Mouse (Mus musculus) hindbrain, embryonic 16.5 days (tissue): ENCODE measurements around the gene Sipa1l3. TPM values are rescaled to one million over a fixed set of nuclear protein-coding genes. Genes with fewer than 3 reads are reported as not detected.

ENCODE experiments used
- ATAC-seq: fragments of 200-750 bp; cut with Nextera tagmentation; 2 replicates; pipeline ENCODE4 v1.8.0; 2017; ENCODE audit warnings: moderate TSS enrichment, moderate library complexity
- H3K27ac ChIP-seq: fragments of 300-500 bp; sonication (generic); 2 replicates; pipeline ENCODE4 v1.5.1; 2014; ENCODE audit warnings: low read depth, mild to moderate bottlenecking, control low read depth, low read length, moderate library complexity
- H3K27me3 ChIP-seq: fragments of 300-500 bp; sonication (generic); replicated peaks from 2 replicates; pipeline ENCODE4 v1.6.1; 2014; ENCODE audit warnings: low read length; ENCODE audit not compliant: control insufficient read depth, insufficient read depth
- H3K36me3 ChIP-seq: fragments of 300-500 bp; sonication (generic); 2 replicates; pipeline ENCODE4 v1.6.1; 2014; ENCODE audit warnings: mild to moderate bottlenecking, low read length, moderate library complexity, mixed read lengths; ENCODE audit not compliant: control insufficient read depth, insufficient read depth
- H3K4me1 ChIP-seq: fragments of 300-500 bp; sonication (generic); 2 replicates; pipeline ENCODE4 v1.6.1; 2014; ENCODE audit warnings: low read depth, low read length; ENCODE audit not compliant: control insufficient read depth, insufficient read depth
- H3K4me2 ChIP-seq: fragments of 300-500 bp; sonication (generic); 2 replicates; pipeline ENCODE4 v1.6.1; 2014; ENCODE audit warnings: mild to moderate bottlenecking, low read length, control low read depth, moderate library complexity
- H3K4me3 ChIP-seq: fragments of 300-500 bp; sonication (generic); 2 replicates; pipeline ENCODE4 v1.5.1; 2014; ENCODE audit warnings: mild to moderate bottlenecking, low read length, control low read depth, moderate library complexity
- H3K9ac ChIP-seq: fragments of 300-500 bp; sonication (generic); 2 replicates; pipeline ENCODE4 v1.6.1; 2014; ENCODE audit warnings: low read depth, mild to moderate bottlenecking, control low read depth, low read length, moderate library complexity
- H3K9me3 ChIP-seq: fragments of 300-500 bp; sonication (generic); 2 replicates; pipeline ENCODE4 v1.6.1; 2014; ENCODE audit warnings: mild to moderate bottlenecking, low read length, moderate library complexity; ENCODE audit not compliant: control insufficient read depth
- WGBS: fragments of 180-500 bp; shearing (Covaris S2); extraction: QIAGEN DNeasy Blood & Tissue Kit; methylation state at CpG from one replicate; pipeline ENCODE4 v1.1.7; 2014; 5-methylcytosine and 5-hydroxymethylcytosine counted together
- polyA plus RNA-seq: library from polyadenylated mRNA; unstranded; fragments of >200 nt; fragmentation: Nextera tagmentation; extraction: Ambion mirVana; gene quantifications from 2 replicates; pipeline ENCODE4 v1.2.1, GENCODE M21; 2015

Gene Sipa1l3
- polyA plus RNA-seq, 1 experiment from 2014 or later, result 23.1 TPM

DNA sequence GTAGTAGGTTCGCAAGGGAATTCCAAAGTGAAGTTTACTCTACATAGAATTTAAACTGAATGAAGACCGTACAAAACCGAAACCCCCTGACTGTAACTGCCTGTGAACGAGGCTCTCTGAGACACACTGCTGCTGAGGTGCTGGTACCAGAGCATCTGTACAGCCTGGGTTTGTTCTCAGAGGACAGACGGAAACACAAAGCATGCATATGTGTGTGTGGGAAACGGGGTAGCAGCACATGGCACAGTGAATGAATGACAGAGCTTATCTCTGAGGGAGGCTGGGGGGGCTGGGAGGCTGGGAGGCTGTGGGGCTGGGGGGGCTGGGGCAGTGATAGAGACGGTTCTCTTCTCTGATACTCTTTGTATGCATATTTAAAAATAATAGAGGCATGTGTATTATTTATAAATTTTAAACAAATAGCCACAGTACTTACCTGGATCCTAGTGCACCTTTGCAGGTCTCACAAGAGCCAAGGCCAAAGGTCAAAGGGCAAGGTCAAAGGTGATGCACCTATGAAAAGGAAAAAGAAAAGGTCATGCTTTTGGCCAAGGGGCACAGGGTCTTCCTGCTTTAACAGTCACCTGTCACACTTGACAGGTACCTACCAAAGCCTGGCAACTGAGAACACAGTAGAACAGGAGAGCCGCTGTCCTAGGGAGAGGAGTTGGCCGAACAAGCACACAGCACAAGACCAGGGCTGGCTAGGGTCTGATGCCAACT, 84.0 kb downstream of the Sipa1l3 start:
- no peaks in the 10 kb centered on the region for H3K36me3 ChIP-seq
- no peak overlapping the region for H3K27ac ChIP-seq
- H3K9ac ChIP-seq, result no peak overlapping the region
- H3K9me3 ChIP-seq, result no peaks in the 10 kb centered on the region
- H3K4me3 ChIP-seq, result no peak overlapping the region
- no peak for ATAC-seq
- H3K4me1 ChIP-seq, result peaks cover 52% of the 10 kb centered on the region
- no peaks in the 10 kb centered on the region for H3K27me3 ChIP-seq
- 77% methylated on average over 9 of the region's 9 CpGs for WGBS
- no peak overlapping the region for H3K4me2 ChIP-seq

- Histone ChIP-seq H3K4me3 (no peak overlapping the region), H3K4me1 (peaks cover 48% of the 10 kb centered on the region), H3K4me2 (no peak overlapping the region), H3K9me3 (no peaks in the 10 kb centered on the region), H3K36me3 (no peaks in the 10 kb centered on the region), H3K27me3 (no peaks in the 10 kb centered on the region), H3K27ac (no peak overlapping the region), H3K9ac (no peak overlapping the region)
- WGBS, result 62% methylated on average over 10 of the region's 10 CpGs
- no peak for ATAC-seq
These were observed 84.7 kb downstream of the Sipa1l3 start for GRCm38 (mm10) chr7:29433725-29434124.

DNA sequence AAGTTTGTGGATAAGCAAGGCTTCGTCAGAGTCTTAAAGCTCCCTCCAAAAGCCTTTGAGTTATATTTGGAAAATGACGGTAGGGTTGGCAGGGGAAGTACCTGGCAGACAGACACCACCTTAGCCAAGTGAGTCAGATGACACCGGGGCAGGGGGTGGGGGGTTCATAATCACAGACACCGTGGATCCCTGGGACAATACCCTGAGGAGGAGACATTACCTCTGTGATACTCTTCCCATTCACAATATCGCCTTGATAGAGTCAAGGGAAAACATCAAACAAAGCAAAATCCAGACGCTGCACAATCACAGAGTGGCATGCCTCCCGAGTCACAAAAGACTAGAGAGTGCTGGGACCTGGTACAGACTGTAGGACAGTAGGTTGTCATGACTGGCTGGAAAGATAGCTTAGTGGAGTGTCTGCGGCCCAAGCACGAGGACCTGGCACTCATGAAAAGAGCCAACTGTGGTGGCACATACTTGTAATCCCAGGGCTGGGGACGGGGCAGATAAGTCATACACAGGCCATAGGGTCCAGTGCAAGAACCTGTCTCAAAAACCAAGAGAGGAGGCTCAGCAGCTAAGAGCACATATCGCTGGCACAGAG, 85.4 kb downstream of the Sipa1l3 start:
- no peaks in the 10 kb centered on the region for H3K36me3 ChIP-seq
- no peak for ATAC-seq

GRCm38 (mm10) chr7:29432180-29432946, 86.1 kb downstream of the Sipa1l3 start:
- Histone ChIP-seq H3K4me1 (peaks cover 38% of the 10 kb centered on the region), H3K9me3 (no peaks in the 10 kb centered on the region), H3K4me2 (no peak overlapping the region), H3K27ac (peak overlapping the region; percentile 29; the same call in 1 of the 2 replicates), H3K27me3 (no peaks in the 10 kb centered on the region), H3K4me3 (no peak overlapping the region), H3K9ac (peak overlapping the region; percentile 45; the same call in 1 of the 2 replicates), H3K36me3 (no peaks in the 10 kb centered on the region)
- peak; percentile 46 for ATAC-seq
- 25% methylated on average over 15 of the region's 15 CpGs for WGBS

More for the DNA sequence above, 85.4 kb downstream of the Sipa1l3 start:
- H3K4me2 ChIP-seq, result no peak overlapping the region
- H3K27ac ChIP-seq, result peak overlapping the region; percentile 29; the same call in 1 of the 2 replicates
- H3K9ac ChIP-seq, result no peak overlapping the region
- WGBS, result 59% methylated on average over 11 of the region's 11 CpGs
- H3K4me1 ChIP-seq, result peaks cover 43% of the 10 kb centered on the region
- no peaks in the 10 kb centered on the region for H3K9me3 ChIP-seq
- no peaks in the 10 kb centered on the region for H3K27me3 ChIP-seq
- no peak overlapping the region for H3K4me3 ChIP-seq

GRCm38 (mm10) chr7:29430739-29431211, 87.7 kb downstream of the Sipa1l3 start:
- Histone ChIP-seq H3K9ac (no peak overlapping the region), H3K9me3 (no peaks in the 10 kb centered on the region), H3K27ac (peak overlapping the region; percentile 54; the same call in 1 of the 2 replicates), H3K4me1 (peaks cover 38% of the 10 kb centered on the region), H3K36me3 (no peaks in the 10 kb centered on the region), H3K27me3 (no peaks in the 10 kb centered on the region), H3K4me2 (no peak overlapping the region), H3K4me3 (no peak overlapping the region)
- WGBS, result 8% methylated on average over 6 of the region's 6 CpGs
- ATAC-seq, result no peak

GRCm38 (mm10) chr7:29426056-29426455, 92.4 kb downstream of the Sipa1l3 start:
- 89% methylated on average over 8 of the region's 8 CpGs for WGBS
- peaks cover 20% of the 10 kb centered on the region for H3K4me1 ChIP-seq
- H3K4me3 ChIP-seq, result no peak overlapping the region
- H3K27ac ChIP-seq, result no peak overlapping the region
- no peak for ATAC-seq
- no peaks in the 10 kb centered on the region for H3K9me3 ChIP-seq
- no peaks in the 10 kb centered on the region for H3K36me3 ChIP-seq
- no peak overlapping the region for H3K9ac ChIP-seq
- no peak overlapping the region for H3K4me2 ChIP-seq
- no peaks in the 10 kb centered on the region for H3K27me3 ChIP-seq

DNA sequence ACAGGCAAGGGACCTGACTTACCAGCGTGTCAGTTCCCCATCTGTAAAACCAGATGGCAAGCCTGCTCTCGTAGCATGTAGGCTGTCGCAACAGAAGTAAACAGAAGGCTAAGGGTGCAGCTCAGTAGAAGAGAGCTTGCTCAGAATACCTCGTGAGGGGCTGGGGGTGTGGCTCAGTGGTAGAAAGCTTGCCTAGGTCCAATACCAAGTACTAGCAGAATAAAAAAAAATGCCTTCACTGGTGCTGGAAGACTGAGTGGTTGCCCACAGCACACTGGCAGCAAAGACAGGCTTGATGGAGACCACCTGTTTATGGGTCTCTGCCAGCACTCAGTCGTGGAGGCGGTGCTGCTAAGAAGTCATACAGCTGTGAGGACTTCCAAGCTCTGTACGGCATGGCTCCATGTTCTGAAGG, 93.0 kb downstream of the Sipa1l3 start:
- H3K4me2 ChIP-seq, result no peak overlapping the region

GRCm38 (mm10) chr7:29424690-29425089, 93.8 kb downstream of the Sipa1l3 start:
- H3K4me1 ChIP-seq, result peaks cover 10% of the 10 kb centered on the region
- H3K27me3 ChIP-seq, result no peaks in the 10 kb centered on the region
- H3K9ac ChIP-seq, result no peak overlapping the region
- no peak overlapping the region; the same call in 1 of the 2 replicates for H3K27ac ChIP-seq
- no peaks in the 10 kb centered on the region for H3K36me3 ChIP-seq
- H3K4me3 ChIP-seq, result no peak overlapping the region
- H3K4me2 ChIP-seq, result no peak overlapping the region
- 49% methylated on average over 5 of the region's 5 CpGs for WGBS
- ATAC-seq, result no peak
- no peaks in the 10 kb centered on the region for H3K9me3 ChIP-seq

More for the DNA sequence above, 93.0 kb downstream of the Sipa1l3 start:
- Histone ChIP-seq H3K36me3 (no peaks in the 10 kb centered on the region), H3K4me3 (no peak overlapping the region), H3K4me1 (peaks cover 13% of the 10 kb centered on the region), H3K27ac (no peak overlapping the region), H3K27me3 (no peaks in the 10 kb centered on the region), H3K9me3 (no peaks in the 10 kb centered on the region), H3K9ac (no peak overlapping the region)
- no peak for ATAC-seq
- 62% methylated on average over 7 of the region's 7 CpGs for WGBS

DNA sequence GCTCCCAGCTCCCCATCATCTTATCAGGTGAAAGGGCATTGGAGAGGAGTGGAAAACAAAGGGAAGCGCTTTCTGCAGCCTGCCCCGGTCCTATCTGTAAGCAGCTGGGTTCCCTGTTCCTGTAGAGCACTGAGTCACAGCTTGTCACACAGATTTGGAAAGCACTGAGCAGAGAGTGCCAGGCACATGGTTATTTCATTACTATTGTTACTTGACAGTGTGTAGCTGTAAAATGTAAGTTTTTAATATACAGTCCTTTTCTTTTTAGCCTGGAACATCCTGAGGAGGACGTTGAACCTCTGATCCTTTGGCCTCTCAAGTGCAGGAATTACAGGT, 96.6 kb downstream of the Sipa1l3 start:
- 37% methylated on average over 3 of the region's 3 CpGs for WGBS
- H3K4me2 ChIP-seq, result no peak overlapping the region
- H3K9me3 ChIP-seq, result no peaks in the 10 kb centered on the region
- no peak overlapping the region for H3K4me3 ChIP-seq
- peak overlapping the region; percentile 36; the same call in 1 of the 2 replicates for H3K27ac ChIP-seq
- H3K27me3 ChIP-seq, result no peaks in the 10 kb centered on the region
- H3K36me3 ChIP-seq, result no peaks in the 10 kb centered on the region
- no peak for ATAC-seq
- H3K4me1 ChIP-seq, result peaks cover 14% of the 10 kb centered on the region
- peak overlapping the region; percentile 35 for H3K9ac ChIP-seq
